Mouse (Mus musculus) kidney, postnatal 25 days (tissue): ENCODE results near the gene 1700012A03Rik.

ENCODE experiments used
- DNase-seq, 2 experiments: peaks; one replicate each; pipeline ENCODE4 v3.0.0; 2021; ENCODE audit warnings: mixed read lengths in 2 of 2

1700012A03Rik gene

GRCm38 (mm10) chr6:32049951-32050345 is at the start of gene 1700012A03Rik:
Gene 1700012A03Rik, plus strand, starts transcription at chr6:32050246.
- no peak for DNase-seq

GRCm38 (mm10) chr6:32004228-32004627 is 45.8 kb upstream of the 1700012A03Rik start:
- no peak for DNase-seq

- DNase-seq, result no peak
Observed at GRCm38 (mm10) chr6:32005914-32006313, 44.1 kb upstream of the 1700012A03Rik start.

GRCm38 (mm10) chr6:32006382-32006781 is 43.7 kb upstream of the 1700012A03Rik start:
- DNase-seq, result no peak

GRCm38 (mm10) chr6:32007336-32007735 is 42.7 kb upstream of the 1700012A03Rik start:
- no peak for DNase-seq

- peak; percentile 47 to 54 for DNase-seq
Observed at GRCm38 (mm10) chr6:32016841-32017240, 33.2 kb upstream of the 1700012A03Rik start.

GRCm38 (mm10) chr6:32017406-32018104 is 32.5 kb upstream of the 1700012A03Rik start:
- no peak for DNase-seq

- DNase-seq, result peak; percentile 58 to 72
Observed at GRCm38 (mm10) chr6:32018105-32018446, 32.0 kb upstream of the 1700012A03Rik start.

- DNase-seq, result no peak
Observed at GRCm38 (mm10) chr6:32021853-32022536, 28.1 kb upstream of the 1700012A03Rik start.

GRCm38 (mm10) chr6:32022537-32022869 is 27.5 kb upstream of the 1700012A03Rik start:
- DNase-seq, result no peak

- no peak for DNase-seq
Observed at GRCm38 (mm10) chr6:32028228-32029009, 21.6 kb upstream of the 1700012A03Rik start.

- no peak for DNase-seq
Observed at GRCm38 (mm10) chr6:32034226-32034625, 15.8 kb upstream of the 1700012A03Rik start.

GRCm38 (mm10) chr6:32045344-32045743 is 4.7 kb upstream of the 1700012A03Rik start:
- no peak for DNase-seq

- no peak for DNase-seq
Observed at GRCm38 (mm10) chr6:32049256-32049950, 643 bp upstream of the 1700012A03Rik start.

GRCm38 (mm10) chr6:32052135-32052915 is 2.3 kb downstream of the 1700012A03Rik start:
- DNase-seq, result peak; percentile 40 to 45

- DNase-seq, result no peak
Observed at GRCm38 (mm10) chr6:32056525-32056924, 6.5 kb downstream of the 1700012A03Rik start.

- no peak for DNase-seq
Observed at GRCm38 (mm10) chr6:32058571-32058970, 8.5 kb downstream of the 1700012A03Rik start.

GRCm38 (mm10) chr6:32060641-32061040 is 10.6 kb downstream of the 1700012A03Rik start:
- no peak for DNase-seq

- DNase-seq, result no peak
Observed at GRCm38 (mm10) chr6:32061266-32061665, 11.2 kb downstream of the 1700012A03Rik start.

- no peak for DNase-seq
Observed at GRCm38 (mm10) chr6:32065789-32066510, 15.9 kb downstream of the 1700012A03Rik start.

- DNase-seq, result no peak
Observed at GRCm38 (mm10) chr6:32072161-32072560, 22.1 kb downstream of the 1700012A03Rik start.

- no peak for DNase-seq
Observed at GRCm38 (mm10) chr6:32093312-32093711, 43.3 kb downstream of the 1700012A03Rik start.
